Mouse (Mus musculus): Measurements from ENCODE around the gene Fut9. TPM values are rescaled to one million over a fixed set of nuclear protein-coding genes. Genes with fewer than 3 reads are reported as not detected.

Fut9 gene
- polyA plus RNA-seq, 1 experiment, result 0.18 TPM

- no peaks in the 10 kb centered on the region for H3K27me3 ChIP-seq (ENCODE audit: control insufficient read depth, insufficient read depth, insufficient read length)
- no peak overlapping the region for H3ac ChIP-seq (ENCODE audit: control insufficient read depth, insufficient read length)
- no peaks in the 10 kb centered on the region for H3K79me2 ChIP-seq (ENCODE audit: control insufficient read depth, insufficient read depth)
- H3K36me3 ChIP-seq (ENCODE audit: control insufficient read depth, insufficient read depth), result no peaks in the 10 kb centered on the region
- peak; percentile 91 for TF ChIP-seq CEBPB (IDR thresholded peaks at IDR 0.05; ENCODE audit: insufficient read depth, poor library complexity, severe bottlenecking)
- no peak for TF ChIP-seq TCF12 (IDR thresholded peaks at IDR 0.05; ENCODE audit: insufficient read depth, poor library complexity, severe bottlenecking)
- H3K4me3 ChIP-seq, result no peak overlapping the region
- H3K4me2 ChIP-seq (ENCODE audit: low read depth), result no peak overlapping the region
Measured at GRCm38 (mm10) chr4:25785276-25785675, 14.8 kb downstream of the Fut9 start.

DNA sequence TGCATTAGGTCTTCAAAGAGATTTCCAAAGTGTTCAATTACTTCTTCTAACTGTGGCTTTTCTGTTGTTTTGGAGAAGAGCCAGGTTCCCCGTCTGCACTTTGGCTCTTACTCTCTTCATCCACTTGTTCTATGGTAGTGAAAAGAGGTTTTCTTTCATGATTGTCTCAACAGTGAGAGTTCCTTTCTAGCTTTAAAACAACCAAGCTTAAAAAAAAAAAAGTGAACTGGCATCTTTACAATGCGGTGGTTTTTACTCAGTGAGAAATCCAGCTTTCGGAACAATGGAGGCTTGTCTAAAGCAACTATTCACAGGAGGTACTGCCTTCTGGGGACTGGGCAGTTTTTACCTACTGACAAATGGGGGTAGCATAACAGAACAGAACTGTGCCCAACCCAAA is 31.4 kb downstream of the Fut9 start:
- TF ChIP-seq TCF12 (IDR thresholded peaks at IDR 0.05; ENCODE audit: insufficient read depth, poor library complexity, severe bottlenecking), result no peak
- TF ChIP-seq SRF (IDR thresholded peaks at IDR 0.05; ENCODE audit: control insufficient read depth, insufficient read length, low read depth), result no peak
- no peak for TF ChIP-seq USF1 (IDR thresholded peaks at IDR 0.05; ENCODE audit: low read depth)
- TF ChIP-seq TCF3 (IDR thresholded peaks at IDR 0.05; ENCODE audit: insufficient read length, low read depth), result no peak
- no peak for TF ChIP-seq E2F4 (IDR thresholded peaks at IDR 0.05; ENCODE audit: insufficient read depth)
- TF ChIP-seq POLR2A (IDR thresholded peaks at IDR 0.05; ENCODE audit: insufficient read length, low read depth), result no peak
- TF ChIP-seq MYOG (IDR thresholded peaks at IDR 0.05; ENCODE audit: control insufficient read depth in 1 of 3, insufficient read depth in 1 of 3, insufficient read length in 2 of 3, low read depth in 2 of 3), result no peak
- TF ChIP-seq CEBPB (IDR thresholded peaks at IDR 0.05; ENCODE audit: insufficient read depth, poor library complexity, severe bottlenecking), result no peak
- TF ChIP-seq MAX (IDR thresholded peaks at IDR 0.05; ENCODE audit: low read depth), result no peak
- no peak for TF ChIP-seq REST (IDR thresholded peaks at IDR 0.05; ENCODE audit: insufficient read depth, insufficient read length)
- no peak for TF ChIP-seq POLR2AphosphoS2 (IDR thresholded peaks at IDR 0.05; ENCODE audit: insufficient read length, low read depth)
- no peak for TF ChIP-seq MYOD1 (IDR thresholded peaks at IDR 0.05; ENCODE audit: control insufficient read depth in 1 of 3, insufficient read length in 2 of 3, low read depth in 2 of 3)
- H3K4me2 ChIP-seq (ENCODE audit: low read depth), result peak overlapping the region; percentile 45
- H3K36me3 ChIP-seq (ENCODE audit: control insufficient read depth, insufficient read depth), result no peaks in the 10 kb centered on the region

GRCm38 (mm10) chr4:25763091-25763490 is 37.0 kb downstream of the Fut9 start:
- no peak for TF ChIP-seq E2F4 (IDR thresholded peaks at IDR 0.05; ENCODE audit: insufficient read depth)
- no peak for TF ChIP-seq POLR2A (IDR thresholded peaks at IDR 0.05; ENCODE audit: insufficient read length, low read depth)
- TF ChIP-seq MYOG (IDR thresholded peaks at IDR 0.05; ENCODE audit: control insufficient read depth in 1 of 3, insufficient read depth in 1 of 3, insufficient read length in 2 of 3, low read depth in 2 of 3), result no peak
- no peak for TF ChIP-seq MYOD1 (IDR thresholded peaks at IDR 0.05; ENCODE audit: control insufficient read depth in 1 of 3, insufficient read length in 2 of 3, low read depth in 2 of 3)
- no peak for TF ChIP-seq MAX (IDR thresholded peaks at IDR 0.05; ENCODE audit: low read depth)
- no peaks in the 10 kb centered on the region for H3K27me3 ChIP-seq (ENCODE audit: control insufficient read depth, insufficient read depth, insufficient read length)
- no peak overlapping the region for H3K4me2 ChIP-seq (ENCODE audit: low read depth)
- H3ac ChIP-seq (ENCODE audit: control insufficient read depth, insufficient read length), result no peak overlapping the region
- H3K36me3 ChIP-seq (ENCODE audit: control insufficient read depth, insufficient read depth), result no peaks in the 10 kb centered on the region
- H3K79me2 ChIP-seq (ENCODE audit: control insufficient read depth, insufficient read depth), result no peaks in the 10 kb centered on the region
- H3K4me3 ChIP-seq, result no peak overlapping the region

More for the DNA sequence above, 31.4 kb downstream of the Fut9 start:
- Histone ChIP-seq H3K79me2 (ENCODE audit: control insufficient read depth, insufficient read depth) (no peaks in the 10 kb centered on the region), H3K4me3 (no peak overlapping the region), H3K27me3 (ENCODE audit: control insufficient read depth, insufficient read depth, insufficient read length) (no peaks in the 10 kb centered on the region), H3ac (ENCODE audit: control insufficient read depth, insufficient read length) (no peak overlapping the region)

DNA sequence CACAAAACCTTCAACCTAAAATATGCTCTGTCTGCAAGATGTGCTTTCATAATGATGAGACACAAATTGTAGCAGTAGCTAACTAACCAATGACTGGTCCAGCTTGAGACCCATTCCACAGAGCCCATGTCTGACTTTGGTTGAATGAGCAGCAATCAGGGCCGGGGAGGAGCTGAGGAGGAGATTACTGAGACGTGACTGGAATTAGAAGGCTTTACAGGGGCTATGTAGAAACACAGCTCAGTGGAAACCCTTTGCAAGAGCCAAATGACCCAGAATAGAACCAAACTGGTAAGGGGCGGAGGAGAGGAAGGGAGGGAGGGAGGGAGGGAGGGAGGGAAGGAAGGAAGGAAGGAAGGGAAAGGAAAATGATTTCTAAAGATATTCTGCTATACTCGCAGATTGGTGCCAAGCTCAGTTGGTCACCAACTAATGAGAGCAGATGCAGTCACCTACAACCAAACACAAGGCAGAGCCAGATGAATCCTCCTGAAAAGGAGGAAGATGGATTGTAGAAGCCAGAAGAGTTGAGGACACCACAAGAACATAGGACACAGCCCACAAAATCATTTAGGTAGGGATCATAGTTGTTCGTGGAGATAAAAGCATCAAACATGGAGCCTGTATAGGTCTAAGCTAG is 42.0 kb downstream of the Fut9 start:
- Histone ChIP-seq H3K4me3 (no peak overlapping the region), H3K27me3 (ENCODE audit: control insufficient read depth, insufficient read depth, insufficient read length) (no peaks in the 10 kb centered on the region), H3ac (ENCODE audit: control insufficient read depth, insufficient read length) (no peak overlapping the region), H3K79me2 (ENCODE audit: control insufficient read depth, insufficient read depth) (no peaks in the 10 kb centered on the region), H3K36me3 (ENCODE audit: control insufficient read depth, insufficient read depth) (no peaks in the 10 kb centered on the region), H3K4me2 (ENCODE audit: low read depth) (no peak overlapping the region)
- TF ChIP-seq TCF12 (IDR thresholded peaks at IDR 0.05; ENCODE audit: insufficient read depth, poor library complexity, severe bottlenecking) (no peak), MAX (IDR thresholded peaks at IDR 0.05; ENCODE audit: low read depth) (no peak), E2F4 (IDR thresholded peaks at IDR 0.05; ENCODE audit: insufficient read depth) (no peak)

- no peaks in the 10 kb centered on the region for H3K36me3 ChIP-seq (ENCODE audit: control insufficient read depth, insufficient read depth)
- no peak overlapping the region for H3K4me2 ChIP-seq (ENCODE audit: low read depth)
- TF ChIP-seq REST (IDR thresholded peaks at IDR 0.05; ENCODE audit: insufficient read depth, insufficient read length) (no peak), POLR2A (IDR thresholded peaks at IDR 0.05; ENCODE audit: insufficient read length, low read depth) (no peak), MAX (IDR thresholded peaks at IDR 0.05; ENCODE audit: low read depth) (no peak), TCF3 (IDR thresholded peaks at IDR 0.05; ENCODE audit: insufficient read length, low read depth) (no peak), POLR2AphosphoS2 (IDR thresholded peaks at IDR 0.05; ENCODE audit: insufficient read length, low read depth) (no peak), USF1 (IDR thresholded peaks at IDR 0.05; ENCODE audit: low read depth) (no peak), MYOD1 (IDR thresholded peaks at IDR 0.05; ENCODE audit: control insufficient read depth in 1 of 3, insufficient read length in 2 of 3, low read depth in 2 of 3) (no peak), TCF12 (IDR thresholded peaks at IDR 0.05; ENCODE audit: insufficient read depth, poor library complexity, severe bottlenecking) (no peak), MYOG (IDR thresholded peaks at IDR 0.05; ENCODE audit: control insufficient read depth in 1 of 3, insufficient read depth in 1 of 3, insufficient read length in 2 of 3, low read depth in 2 of 3) (no peak)
- no peaks in the 10 kb centered on the region for H3K27me3 ChIP-seq (ENCODE audit: control insufficient read depth, insufficient read depth, insufficient read length)
- no peaks in the 10 kb centered on the region for H3K79me2 ChIP-seq (ENCODE audit: control insufficient read depth, insufficient read depth)
- H3K4me3 ChIP-seq, result no peak overlapping the region
- H3ac ChIP-seq (ENCODE audit: control insufficient read depth, insufficient read length), result no peak overlapping the region
Measured at GRCm38 (mm10) chr4:25741553-25741952, 58.5 kb downstream of the Fut9 start.

Data from myocyte (in vitro differentiated cells).